Mouse (Mus musculus) heart, embryonic 15.5 days (tissue): ENCODE measurements at regions not wholly inside any gene's neighbourhood (a gene's known extent, or its start where the extent isn't known, plus 50 kb on each side); places are given as distances from the start of the nearest gene placed in this dataset.

Source experiments
- ATAC-seq: fragments of 200-750 bp; cut with Nextera tagmentation; replicated peaks from 2 replicates; pipeline ENCODE4 v1.8.0; 2017; ENCODE audit warnings: low read depth, moderate TSS enrichment; ENCODE audit not compliant: insufficient number of reproducible peaks, insufficient read depth, low FRiP score
- H3K27ac ChIP-seq: fragments of 300-500 bp; sonication (generic); 2 replicates; pipeline ENCODE4 v1.5.1; 2015; ENCODE audit warnings: mild to moderate bottlenecking, inconsistent platforms
- H3K27me3 ChIP-seq: fragments of 300-500 bp; sonication (generic); 2 replicates; pipeline ENCODE4 v1.6.1; 2015; ENCODE audit warnings: inconsistent platforms
- H3K36me3 ChIP-seq: fragments of 300-500 bp; sonication (generic); 2 replicates; pipeline ENCODE4 v1.6.1; 2015; ENCODE audit warnings: mild to moderate bottlenecking, inconsistent platforms
- H3K4me1 ChIP-seq: fragments of 300-500 bp; sonication (generic); replicated peaks from 2 replicates; pipeline ENCODE4 v1.6.1; 2015; ENCODE audit warnings: inconsistent platforms
- H3K4me2 ChIP-seq: fragments of 300-500 bp; sonication (generic); 2 replicates; pipeline ENCODE4 v1.6.1; 2015; ENCODE audit warnings: inconsistent platforms, mild to moderate bottlenecking, moderate library complexity
- H3K4me3 ChIP-seq: fragments of 300-500 bp; sonication (generic); 2 replicates; pipeline ENCODE4 v1.5.1; 2015; ENCODE audit warnings: mild to moderate bottlenecking, inconsistent platforms
- H3K9ac ChIP-seq: fragments of 300-500 bp; sonication (generic); 2 replicates; pipeline ENCODE4 v1.6.1; 2015; ENCODE audit warnings: mild to moderate bottlenecking, inconsistent platforms
- H3K9me3 ChIP-seq: fragments of 300-500 bp; sonication (generic); replicated peaks from 2 replicates; pipeline ENCODE4 v1.6.1; 2016; ENCODE audit warnings: inconsistent platforms
- WGBS: fragments of 180-500 bp; shearing (Covaris S2); methylation state at CpG from one replicate; pipeline ENCODE4 v1.1.7; 2015; ENCODE audit warnings: mixed read lengths; 5-methylcytosine and 5-hydroxymethylcytosine counted together

DNA sequence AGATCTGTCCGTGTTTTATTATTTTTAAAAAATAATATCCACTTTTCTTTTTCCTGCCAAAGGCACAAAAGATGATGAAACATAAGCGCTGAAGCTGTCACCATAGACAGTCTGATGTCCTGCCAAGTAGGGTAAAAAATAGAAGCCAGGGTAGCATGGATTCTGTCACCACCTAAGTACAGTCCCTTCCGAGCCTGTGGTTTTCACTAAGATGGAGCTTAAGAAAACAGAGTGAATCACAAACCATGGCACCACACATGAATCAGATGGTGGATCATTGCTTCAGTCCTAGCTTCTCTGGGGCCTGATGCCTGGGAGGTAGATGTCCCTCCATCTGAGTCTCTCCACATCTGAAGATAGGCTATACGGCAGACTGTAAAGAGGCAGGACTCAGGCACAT, 55.9 kb upstream of the Fmod start:
- 71% methylated on average over 4 of the region's 4 CpGs for WGBS
- H3K4me1 ChIP-seq = peaks cover 18% of the 10 kb centered on the region
- no peak for ATAC-seq
- no peak overlapping the region for H3K9ac ChIP-seq
- H3K4me3 ChIP-seq = no peak overlapping the region
- H3K9me3 ChIP-seq = no peaks in the 10 kb centered on the region
- H3K27me3 ChIP-seq = no peaks in the 10 kb centered on the region
- H3K36me3 ChIP-seq = no peaks in the 10 kb centered on the region
- no peak overlapping the region for H3K27ac ChIP-seq
- no peak overlapping the region for H3K4me2 ChIP-seq

DNA sequence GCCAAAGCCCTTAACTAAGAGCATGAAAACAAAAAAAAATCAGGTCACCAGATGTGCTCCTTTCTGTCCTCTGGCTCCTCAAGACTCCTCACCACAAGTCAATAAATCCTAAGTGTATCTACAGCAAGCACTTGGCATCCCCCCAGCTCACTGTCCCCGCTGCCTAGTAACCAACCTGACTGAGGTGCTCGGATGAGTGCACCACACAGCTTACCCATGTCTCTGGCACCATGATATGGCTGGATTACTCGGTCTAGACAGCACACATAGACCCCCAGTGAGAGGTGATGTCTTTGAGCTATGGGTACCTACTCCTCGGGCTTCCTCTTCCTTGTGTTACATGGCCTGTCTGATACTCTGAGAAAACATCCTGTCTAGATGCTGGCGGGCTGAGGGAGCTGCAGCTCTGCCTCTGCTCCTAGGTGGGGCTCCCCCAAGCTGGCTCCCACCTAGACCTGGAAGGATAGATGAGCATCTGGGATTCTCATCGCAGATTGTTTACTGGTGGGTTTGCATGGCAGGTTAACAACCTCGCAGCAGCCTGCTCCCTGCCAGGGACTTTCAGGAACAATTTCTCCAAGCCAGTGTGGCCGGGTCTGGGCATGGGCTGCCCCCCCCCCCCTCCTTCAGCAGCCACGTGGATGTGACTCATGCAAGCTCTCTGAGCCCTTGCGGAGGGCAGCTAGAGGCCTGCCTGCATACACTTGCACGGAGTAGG, 57.2 kb upstream of the Prelp start:
- no peak overlapping the region for H3K27ac ChIP-seq

DNA sequence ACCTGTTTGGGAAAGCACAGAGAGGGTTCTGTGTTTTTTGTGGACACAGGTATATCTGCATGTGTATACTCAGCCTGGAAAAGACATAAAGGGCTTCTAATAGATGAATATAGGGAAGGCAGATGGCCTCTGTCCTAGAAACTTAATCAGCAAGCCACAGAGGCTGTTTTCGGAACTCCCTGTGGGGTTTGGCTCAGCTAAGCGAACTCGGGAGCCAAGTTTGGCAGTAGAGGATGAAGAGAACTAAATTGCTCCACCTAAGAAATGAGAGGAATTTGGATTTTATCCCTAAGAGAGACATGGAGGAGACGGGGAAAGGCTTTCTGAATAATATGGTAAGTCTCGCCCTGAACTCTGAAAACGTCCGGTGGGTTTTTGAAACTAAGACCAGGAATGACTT, 56.0 kb upstream of the Prelp start:
- Histone ChIP-seq H3K27ac (no peak overlapping the region), H3K4me1 (peaks cover 18% of the 10 kb centered on the region), H3K27me3 (no peaks in the 10 kb centered on the region), H3K36me3 (no peaks in the 10 kb centered on the region), H3K4me2 (no peak overlapping the region), H3K9me3 (no peaks in the 10 kb centered on the region), H3K9ac (no peak overlapping the region), H3K4me3 (no peak overlapping the region)
- WGBS = 68% methylated on average over 7 of the region's 7 CpGs
- ATAC-seq = no peak

More for the DNA sequence above, 57.2 kb upstream of the Prelp start:
- 38% methylated on average over 11 of the region's 11 CpGs for WGBS
- peak; percentile 58; the same call in 1 of the 2 replicates for ATAC-seq
- Histone ChIP-seq H3K9me3 (no peaks in the 10 kb centered on the region), H3K4me3 (no peak overlapping the region), H3K27me3 (no peaks in the 10 kb centered on the region), H3K4me1 (peaks cover 18% of the 10 kb centered on the region), H3K9ac (no peak overlapping the region), H3K36me3 (no peaks in the 10 kb centered on the region), H3K4me2 (no peak overlapping the region)

DNA sequence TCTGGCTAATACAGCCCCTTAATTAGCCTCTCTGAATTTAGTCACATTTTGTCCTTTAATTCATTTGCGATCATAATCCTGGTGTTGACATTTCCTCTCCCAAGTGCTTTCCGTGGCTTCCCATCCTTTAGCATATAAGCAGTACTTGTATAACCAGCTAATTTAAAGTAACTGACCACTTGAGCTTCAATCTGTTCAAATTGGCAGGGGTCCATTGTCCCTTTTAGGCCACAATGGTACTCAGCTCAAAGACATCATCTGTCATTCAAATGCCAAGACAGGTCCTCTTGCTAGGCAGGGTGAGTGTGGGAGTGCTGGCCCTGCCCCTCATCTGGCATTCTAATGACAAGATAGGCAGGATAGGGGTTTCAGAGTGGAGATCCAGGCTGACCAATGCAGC, 52.6 kb upstream of the Prelp start:
- Histone ChIP-seq H3K27me3 (no peaks in the 10 kb centered on the region), H3K27ac (no peak overlapping the region), H3K4me2 (no peak overlapping the region), H3K4me3 (no peak overlapping the region), H3K9me3 (no peaks in the 10 kb centered on the region), H3K36me3 (no peaks in the 10 kb centered on the region), H3K4me1 (peaks cover 13% of the 10 kb centered on the region), H3K9ac (no peak overlapping the region)
- no peak for ATAC-seq
- 81% methylated on average over 2 of the region's 2 CpGs for WGBS

DNA sequence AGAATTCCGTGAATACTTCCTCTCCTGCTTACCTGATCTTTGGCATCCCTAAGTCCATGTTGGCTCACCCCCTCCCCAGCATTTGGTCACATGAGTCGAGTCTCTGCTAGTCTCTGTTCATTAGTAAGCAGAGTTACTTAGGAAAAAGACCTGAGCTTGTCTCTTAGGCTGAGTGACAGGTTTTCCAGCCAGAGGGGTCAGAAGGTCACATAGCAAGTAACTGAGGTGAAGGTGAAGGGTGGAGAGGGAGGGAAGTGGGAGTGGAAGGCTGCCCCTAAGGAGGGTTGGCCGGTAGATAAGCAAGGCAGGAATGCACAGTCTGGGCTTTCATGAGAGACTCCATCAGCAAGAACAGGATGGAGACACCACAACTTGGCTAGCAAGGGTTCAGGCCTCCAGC, 50.1 kb upstream of the Prelp start:
- H3K4me3 ChIP-seq = no peak overlapping the region
- no peak overlapping the region for H3K4me2 ChIP-seq
- H3K27ac ChIP-seq = no peak overlapping the region
- H3K36me3 ChIP-seq = no peaks in the 10 kb centered on the region
- no peaks in the 10 kb centered on the region for H3K27me3 ChIP-seq
- ATAC-seq = no peak
- H3K9me3 ChIP-seq = no peaks in the 10 kb centered on the region
- whole genome bisulfite sequencing = 39% methylated on average over 3 of the region's 3 CpGs
- H3K4me1 ChIP-seq = peaks cover 6% of the 10 kb centered on the region
- no peak overlapping the region for H3K9ac ChIP-seq
